Mouse (Mus musculus) embryonic facial prominence, embryonic 14.5 days (tissue): ENCODE data around the gene Ptpro. TPM values are rescaled to one million over a fixed set of nuclear protein-coding genes. Genes with fewer than 3 reads are reported as not detected.

Source experiments
- ATAC-seq: fragments of 200-750 bp; cut with Nextera tagmentation; 2 replicates; pipeline ENCODE4 v1.8.0; 2017; ENCODE audit warnings: low read depth, moderate number of reproducible peaks, moderate TSS enrichment
- DNase-seq: peaks from one replicate; pipeline ENCODE4 v3.0.0-alpha.2; 2015; ENCODE audit warnings: low spot score
- H3K27ac ChIP-seq: fragments of 300-500 bp; sonication (generic); replicated peaks from 2 replicates; pipeline ENCODE4 v1.5.1; 2014; ENCODE audit warnings: low read depth, mild to moderate bottlenecking, low read length, moderate library complexity
- H3K27me3 ChIP-seq: fragments of 300-500 bp; sonication (generic); replicated peaks from 2 replicates; pipeline ENCODE4 v1.6.1; 2014; ENCODE audit warnings: low read length; ENCODE audit not compliant: control insufficient read depth, insufficient read depth
- H3K36me3 ChIP-seq: fragments of 300-500 bp; sonication (generic); 2 replicates; pipeline ENCODE4 v1.6.1; 2014; ENCODE audit warnings: low read length, mixed read lengths; ENCODE audit not compliant: control insufficient read depth, insufficient read depth
- H3K4me1 ChIP-seq: fragments of 300-500 bp; sonication (generic); 2 replicates; pipeline ENCODE4 v1.6.1; 2014; ENCODE audit warnings: antibody characterized with exemption, low read length; ENCODE audit not compliant: control insufficient read depth, insufficient read depth
- H3K4me2 ChIP-seq: fragments of 300-500 bp; sonication (generic); 2 replicates; pipeline ENCODE4 v1.6.1; 2014; ENCODE audit warnings: low read depth, mild to moderate bottlenecking, low read length, moderate library complexity, mixed read lengths
- H3K4me3 ChIP-seq: fragments of 300-500 bp; sonication (generic); 2 replicates; pipeline ENCODE4 v1.5.1; 2014; ENCODE audit warnings: low read depth, mild to moderate bottlenecking, low read length
- H3K9ac ChIP-seq: fragments of 300-500 bp; sonication (generic); 2 replicates; pipeline ENCODE4 v1.6.1; 2014; ENCODE audit warnings: low read depth, mild to moderate bottlenecking, low read length, moderate library complexity, mixed read lengths
- H3K9me3 ChIP-seq: fragments of 300-500 bp; sonication (generic); 2 replicates; pipeline ENCODE4 v1.6.1; 2016; ENCODE audit warnings: low read length; ENCODE audit not compliant: control insufficient read depth
- WGBS: fragments of 180-500 bp; shearing (Covaris S2); extraction: QIAGEN DNeasy Blood & Tissue Kit; methylation state at CpG from one replicate; pipeline ENCODE4 v1.1.7; 2014; 5-methylcytosine and 5-hydroxymethylcytosine counted together
- polyA plus RNA-seq: library from polyadenylated mRNA; unstranded; fragments of >200 nt; fragmentation: Nextera tagmentation; extraction: Ambion mirVana; gene quantifications from 2 replicates; pipeline ENCODE4 v1.2.1, GENCODE M21; 2014

The Ptpro gene
- polyA plus RNA-seq = 4.1 and 5.2 TPM in 2 replicates

- ATAC-seq = peak; percentile 86
- Histone ChIP-seq H3K27me3 (peaks cover 35% of the 10 kb centered on the region), H3K9ac (peak within 1 kb of the TSS; percentile 52), H3K4me1 (0 out of 2 replicates have a peak, but pooled peaks cover 3% of the 10 kb centered on the region), H3K36me3 (no peaks in the 10 kb centered on the region), H3K4me3 (peak within 1 kb of the TSS; percentile 49), H3K4me2 (peak within 1 kb of the TSS; percentile 90), H3K9me3 (no peaks in the 10 kb centered on the region), H3K27ac (no peak within 1 kb of the TSS)
- WGBS = under 1% methylated on average over 35 of the region's 53 CpGs
- peak; percentile 77 for DNase-seq
Observed at GRCm38 (mm10) chr6:137252194-137252886, at the start of gene Ptpro. Ptpro (plus strand) TSS chr6:137252319.

DNA sequence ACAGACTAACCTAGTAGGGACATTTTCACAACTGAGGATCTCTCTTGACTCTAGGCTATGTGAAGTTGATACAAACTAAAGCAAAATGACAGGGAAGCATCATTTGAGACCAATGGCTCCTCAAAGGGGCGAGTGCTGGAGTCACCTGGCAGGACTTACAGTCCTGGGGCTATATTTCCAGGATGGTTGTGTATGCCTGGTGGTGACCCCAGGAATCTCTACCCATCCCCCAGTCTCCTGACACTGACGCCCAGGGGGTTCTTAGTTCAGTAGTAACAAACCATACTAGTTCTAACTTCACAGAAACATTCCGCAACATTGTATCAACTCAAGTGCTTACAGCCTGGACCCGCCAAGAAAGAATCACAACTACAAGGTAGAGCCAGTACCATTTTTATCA lies 49.5 kb upstream of the Ptpro start:
- Histone ChIP-seq H3K27me3 (no peaks in the 10 kb centered on the region), H3K9ac (no peak overlapping the region), H3K4me3 (no peak overlapping the region), H3K36me3 (no peaks in the 10 kb centered on the region), H3K9me3 (no peaks in the 10 kb centered on the region), H3K4me2 (no peak overlapping the region), H3K4me1 (no peaks in the 10 kb centered on the region), H3K27ac (no peak overlapping the region)
- ATAC-seq = no peak
- WGBS = 96% methylated on average over 4 of the region's 4 CpGs
- no peak for DNase-seq

GRCm38 (mm10) chr6:137205662-137206400 lies 46.3 kb upstream of the Ptpro start:
- DNase-seq (peak; percentile 54), ATAC-seq (no peak)
- Histone ChIP-seq H3K9me3 (no peaks in the 10 kb centered on the region), H3K27me3 (no peaks in the 10 kb centered on the region), H3K36me3 (no peaks in the 10 kb centered on the region), H3K9ac (no peak overlapping the region), H3K4me1 (no peaks in the 10 kb centered on the region), H3K4me3 (no peak overlapping the region), H3K27ac (no peak overlapping the region), H3K4me2 (no peak overlapping the region)
- 56% methylated on average over 11 of the region's 11 CpGs for WGBS

DNA sequence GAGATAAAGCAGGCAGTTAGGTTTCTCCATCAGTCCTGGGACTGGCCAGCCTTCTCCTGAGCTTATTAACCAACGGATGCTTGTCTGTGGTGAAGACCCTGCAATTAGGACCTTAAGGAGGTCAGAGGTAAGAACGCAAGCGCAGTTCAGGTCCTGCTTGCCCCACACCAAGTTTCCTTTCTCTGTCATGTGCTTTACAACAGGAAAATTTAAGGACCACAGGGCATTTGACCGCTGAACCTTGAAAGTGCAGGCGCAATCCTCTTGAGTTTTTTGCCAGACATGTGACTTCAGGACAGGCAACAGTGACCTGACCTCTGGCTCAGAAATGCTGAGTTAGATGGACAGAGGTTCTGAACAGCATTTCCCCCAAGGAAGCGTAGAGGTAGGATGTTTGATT lies 45.0 kb upstream of the Ptpro start:
- WGBS = 90% methylated on average over 6 of the region's 6 CpGs
- Histone ChIP-seq H3K4me2 (no peak overlapping the region), H3K36me3 (no peaks in the 10 kb centered on the region), H3K27ac (no peak overlapping the region), H3K9ac (no peak overlapping the region), H3K27me3 (no peaks in the 10 kb centered on the region), H3K4me3 (no peak overlapping the region), H3K4me1 (no peaks in the 10 kb centered on the region), H3K9me3 (no peaks in the 10 kb centered on the region)
- DNase-seq = no peak
- no peak for ATAC-seq

DNA sequence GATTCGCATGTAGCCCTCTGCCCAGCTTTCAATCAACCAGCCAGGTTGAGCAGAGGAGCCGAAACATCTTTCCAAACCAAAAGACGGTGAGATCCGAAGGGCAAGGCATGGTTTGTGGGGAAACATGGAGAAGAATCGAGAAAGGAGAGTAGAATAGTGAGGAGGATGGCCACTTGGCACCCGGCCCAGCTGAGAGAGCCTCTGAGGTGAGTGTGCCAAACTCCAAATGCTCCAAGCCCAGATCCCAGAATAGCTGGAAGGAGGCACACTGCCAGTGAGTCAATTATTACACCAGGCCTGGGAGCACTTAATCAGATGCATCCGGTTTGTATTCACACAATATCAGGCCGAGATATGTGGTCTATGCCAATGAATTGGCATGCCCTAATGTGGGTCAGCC lies 42.1 kb upstream of the Ptpro start:
- DNase-seq (peak; percentile 23), ATAC-seq (no peak)
- 81% methylated on average over 8 of the region's 8 CpGs for WGBS
- Histone ChIP-seq H3K36me3 (no peaks in the 10 kb centered on the region), H3K4me3 (no peak overlapping the region), H3K9ac (no peak overlapping the region), H3K9me3 (no peaks in the 10 kb centered on the region), H3K4me2 (no peak overlapping the region), H3K4me1 (no peaks in the 10 kb centered on the region), H3K27me3 (no peaks in the 10 kb centered on the region), H3K27ac (no peak overlapping the region)

GRCm38 (mm10) chr6:137210991-137211390 lies 41.1 kb upstream of the Ptpro start:
- H3K36me3 ChIP-seq = no peaks in the 10 kb centered on the region
- H3K9ac ChIP-seq = no peak overlapping the region
- 89% methylated on average over 10 of the region's 10 CpGs for WGBS
- no peak overlapping the region for H3K4me2 ChIP-seq
- H3K27me3 ChIP-seq = no peaks in the 10 kb centered on the region
- DNase-seq = no peak
- H3K27ac ChIP-seq = no peak overlapping the region
- H3K9me3 ChIP-seq = no peaks in the 10 kb centered on the region
- H3K4me1 ChIP-seq = no peaks in the 10 kb centered on the region
- no peak for ATAC-seq
- no peak overlapping the region for H3K4me3 ChIP-seq

DNA sequence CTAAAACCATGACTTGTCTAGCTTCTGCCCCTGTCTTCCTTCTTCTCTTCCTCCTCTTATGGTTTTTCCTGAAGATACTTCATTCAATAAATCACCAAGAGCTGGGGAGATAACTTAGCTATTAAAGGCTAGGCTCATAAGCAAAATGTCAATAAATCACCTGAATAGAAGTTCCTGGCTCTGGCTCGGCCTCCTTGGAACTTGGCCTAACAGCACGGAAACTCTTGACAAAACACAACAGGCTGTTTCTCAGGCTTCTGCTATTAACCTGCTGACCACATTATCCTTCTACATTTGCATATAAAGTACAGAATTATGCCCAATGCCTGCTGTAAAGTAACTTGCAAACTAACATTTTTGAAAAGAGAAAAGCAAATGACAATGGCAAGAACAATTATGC lies 40.7 kb upstream of the Ptpro start:
- 82% methylated on average over 2 of the region's 2 CpGs for WGBS
- no peaks in the 10 kb centered on the region for H3K9me3 ChIP-seq
- H3K27ac ChIP-seq = no peak overlapping the region
- ATAC-seq = no peak
- no peak overlapping the region for H3K9ac ChIP-seq
- no peaks in the 10 kb centered on the region for H3K36me3 ChIP-seq
- no peak for DNase-seq
- H3K27me3 ChIP-seq = no peaks in the 10 kb centered on the region
- no peak overlapping the region for H3K4me2 ChIP-seq
- H3K4me1 ChIP-seq = no peaks in the 10 kb centered on the region
- no peak overlapping the region for H3K4me3 ChIP-seq

DNA sequence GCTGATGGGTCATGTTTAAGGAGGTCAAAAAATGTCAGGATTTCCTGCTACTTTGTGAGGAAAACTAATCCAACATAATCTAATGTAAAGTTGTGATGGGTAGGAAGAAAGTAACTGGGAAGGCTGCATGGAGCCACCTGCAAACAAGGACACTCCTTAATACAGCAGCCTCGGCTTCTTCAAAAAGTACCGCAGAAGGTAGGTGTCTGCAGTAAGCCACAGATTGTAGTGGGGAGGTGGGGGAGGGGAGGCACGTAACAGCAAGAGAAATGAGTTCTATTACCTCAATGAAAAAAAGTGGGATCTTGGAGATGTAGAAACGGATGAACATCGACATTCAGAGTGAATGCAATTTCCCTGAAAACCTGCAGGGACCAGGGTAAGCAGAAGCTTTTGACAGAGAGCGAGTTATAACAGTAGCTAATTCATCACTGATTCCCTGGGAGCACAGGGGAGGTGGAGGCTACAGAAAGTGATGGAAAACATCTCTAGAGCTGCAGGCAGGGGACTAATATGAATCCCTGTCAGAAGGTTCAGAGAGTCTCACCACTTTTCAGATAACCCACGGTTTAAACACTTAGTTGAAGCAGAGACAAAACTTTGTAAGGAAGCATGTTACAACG lies 34.2 kb upstream of the Ptpro start:
- no peaks in the 10 kb centered on the region for H3K9me3 ChIP-seq
- DNase-seq (no peak), ATAC-seq (no peak)
- WGBS = 79% methylated on average over 8 of the region's 8 CpGs
- no peak overlapping the region for H3K9ac ChIP-seq
- no peak overlapping the region for H3K4me3 ChIP-seq
- H3K4me2 ChIP-seq = no peak overlapping the region
- no peaks in the 10 kb centered on the region for H3K4me1 ChIP-seq
- H3K27me3 ChIP-seq = no peaks in the 10 kb centered on the region
- no peaks in the 10 kb centered on the region for H3K36me3 ChIP-seq
- H3K27ac ChIP-seq = no peak overlapping the region
